Mouse (Mus musculus): ENCODE data around the gene Myt1l.

DNA sequence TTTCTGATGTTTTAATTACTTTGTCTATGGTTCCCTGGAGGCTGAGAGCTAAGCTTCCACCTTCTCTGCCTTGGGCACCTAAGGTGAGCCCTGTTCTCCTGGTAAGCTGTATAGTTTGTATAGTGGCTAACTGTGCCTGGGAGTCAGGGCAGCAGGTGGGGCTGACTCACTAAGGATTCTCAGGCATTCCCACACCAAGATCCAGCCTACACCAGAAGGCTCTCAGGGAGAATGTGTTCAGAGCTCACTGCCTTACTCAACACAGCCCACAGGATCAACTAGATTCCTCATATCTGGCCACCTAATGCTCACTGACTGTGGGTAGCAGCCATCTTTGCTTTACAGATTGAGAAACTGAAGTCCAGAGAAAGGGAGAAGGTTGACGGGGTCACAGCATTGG is 404.8 kb downstream of the Myt1l start:
- TF ChIP-seq CTCF (IDR thresholded peaks at IDR 0.05; ENCODE audit: insufficient read depth, low read depth, low read length) (no peak), POLR2A (IDR thresholded peaks at IDR 0.05; ENCODE audit: insufficient read depth, low read depth, low read length) (no peak)
